ENCODE assay signal across 16 mouse cellular contexts in genomic region chr8:115081302-115082207, GRCm38 (mm10).
DNase-seq lines count a peak whose midpoint lies in the region; ATAC-seq and TF ChIP-seq lines count a peak whose summit lies in the region.
"Had no signal": no experiment of that assay in that cellular context is flagged by ENCODE, and none has a peak within 500 bp of the region (broad histone marks: within the 10 kb centered on the region; RNA-seq: fewer than 3 reads in every experiment).

No protein-coding gene starts in this region.

- no peak overlapping the region for H3K4me3 ChIP-seq in forebrain, embryonic 14.5 days (ENCODE audit: low read depth, low read length)
- H3K4me3 ChIP-seq in forebrain, embryonic 11.5 days (ENCODE audit: low read depth, low read length): no peak overlapping the region
- no peak overlapping the region for H3K4me3 ChIP-seq in lung, postnatal 0 days (ENCODE audit: low read depth, low read length)
- H3K4me3 ChIP-seq: erythroblast, embryonic 14.5 days; limb, embryonic 10.5 days; liver, embryonic 15.5 days; megakaryocyte, embryonic 14.5 days; myocyte had no signal

- H3K4me2 ChIP-seq in forebrain, embryonic 14.5 days (ENCODE audit: low read length): no peak overlapping the region
- H3K4me2 ChIP-seq in forebrain, embryonic 11.5 days (ENCODE audit: low read depth, low read length, severe bottlenecking): no peak overlapping the region
- no peak overlapping the region for H3K4me2 ChIP-seq in lung, postnatal 0 days (replicated peaks; ENCODE audit: low read depth, low read length)
- H3K4me2 ChIP-seq: liver, embryonic 15.5 days had no signal

- no peaks in the 10 kb centered on the region for H3K27me3 ChIP-seq in forebrain, embryonic 14.5 days (replicated peaks; ENCODE audit: control insufficient read depth, insufficient read depth, low read length)
- H3K27me3 ChIP-seq in forebrain, embryonic 11.5 days (ENCODE audit: control insufficient read depth, insufficient read depth, low read length): no peaks in the 10 kb centered on the region
- no peaks in the 10 kb centered on the region for H3K27me3 ChIP-seq in lung, postnatal 0 days (replicated peaks; ENCODE audit: insufficient read depth, low read length)
- H3K27me3 ChIP-seq: liver, embryonic 15.5 days; megakaryocyte, embryonic 14.5 days had no signal

- no peak for TF ChIP-seq CTCF in lung, postnatal 0 days (IDR thresholded peaks at IDR 0.05)

- H3K9ac ChIP-seq in forebrain, embryonic 14.5 days (ENCODE audit: low read length): no peak overlapping the region
- no peak overlapping the region for H3K9ac ChIP-seq in forebrain, embryonic 11.5 days (ENCODE audit: low read length)
- H3K9ac ChIP-seq in lung, postnatal 0 days (replicated peaks; ENCODE audit: low read depth): no peak overlapping the region
- H3K9ac ChIP-seq: liver, embryonic 15.5 days had no signal

- H3K36me3 ChIP-seq in forebrain, embryonic 14.5 days (ENCODE audit: control insufficient read depth, insufficient read depth, low read length): no peaks in the 10 kb centered on the region
- H3K36me3 ChIP-seq in forebrain, embryonic 11.5 days (ENCODE audit: control insufficient read depth, insufficient read depth, low read length): no peaks in the 10 kb centered on the region
- H3K36me3 ChIP-seq in lung, postnatal 0 days (ENCODE audit: insufficient read depth, low read length): no peaks in the 10 kb centered on the region
- H3K36me3 ChIP-seq: G1E; limb, embryonic 10.5 days; liver, embryonic 15.5 days had no signal

- H3K9me3 ChIP-seq in forebrain, embryonic 14.5 days (replicated peaks; ENCODE audit: control insufficient read depth, low read length): no peaks in the 10 kb centered on the region
- H3K9me3 ChIP-seq in forebrain, embryonic 11.5 days (ENCODE audit: control insufficient read depth, low read length): no peaks in the 10 kb centered on the region
- no peaks in the 10 kb centered on the region for H3K9me3 ChIP-seq in lung, postnatal 0 days (ENCODE audit: low read length)
- H3K9me3 ChIP-seq: limb, embryonic 10.5 days; liver, embryonic 15.5 days had no signal

- 61% methylated on average over 7 of the region's 7 CpGs for WGBS in forebrain, embryonic 14.5 days
- 79% methylated on average over 7 of the region's 7 CpGs for WGBS in forebrain, embryonic 11.5 days
- WGBS in lung, postnatal 0 days: 61% methylated on average over 7 of the region's 7 CpGs

- ATAC-seq in forebrain, embryonic 14.5 days: no peak
- ATAC-seq in forebrain, embryonic 11.5 days (replicated peaks; ENCODE audit: low FRiP score): no peak
- no peak for ATAC-seq in lung, postnatal 0 days

- no peaks in the 10 kb centered on the region for H3K4me1 ChIP-seq in forebrain, embryonic 14.5 days (ENCODE audit: control insufficient read depth, insufficient read depth, low read length)
- H3K4me1 ChIP-seq in forebrain, embryonic 11.5 days (replicated peaks; ENCODE audit: control insufficient read depth, insufficient read depth, low read length): no peaks in the 10 kb centered on the region
- no peaks in the 10 kb centered on the region for H3K4me1 ChIP-seq in lung, postnatal 0 days (ENCODE audit: insufficient read depth, low read depth, low read length)
- H3K4me1 ChIP-seq: liver, embryonic 15.5 days; megakaryocyte, embryonic 14.5 days had no signal

- DNase-seq in forebrain, embryonic 14.5 days (ENCODE audit: low spot score): peak; percentile 43
- no peak for DNase-seq in forebrain, embryonic 11.5 days (ENCODE audit: low spot score)
- peak; percentile 5 for DNase-seq in lung, postnatal 10 days
- no peak for DNase-seq in lung, postnatal 0 days (ENCODE audit: low spot score)
- DNase-seq in cerebellum, adult 18-20 months: peak; percentile 14
- DNase-seq in right cerebral cortex, adult 2 months (ENCODE audit: low spot score in 2 of 2): peak; percentile 5 to 6
- DNase-seq in neural tube, embryonic 10.5 days (ENCODE audit: extremely low spot score, low spot score): no peak
- DNase-seq in urinary bladder, postnatal 25 days (ENCODE audit: low spot score): no peak
- DNase-seq: kidney, postnatal 36 days; thymus, postnatal 4 days had no signal

- no peak overlapping the region for H3K27ac ChIP-seq in forebrain, embryonic 14.5 days (ENCODE audit: low read depth, low read length)
- no peak overlapping the region for H3K27ac ChIP-seq in forebrain, embryonic 11.5 days (ENCODE audit: low read depth, low read length)
- H3K27ac ChIP-seq in lung, postnatal 0 days (ENCODE audit: low read length): no peak overlapping the region
- H3K27ac ChIP-seq: limb, embryonic 10.5 days; liver, embryonic 15.5 days had no signal

- no peak for TF ChIP-seq EP300 in lung, postnatal 0 days (IDR thresholded peaks at IDR 0.05)

Comparison
In these comparisons a context has a peak if more than half of its experiments do, and no peak if none do; other contexts are left out.
1. DNase-seq: peak in forebrain, embryonic 14.5 days (single experiment), lung, postnatal 10 days (single experiment), cerebellum, adult 18-20 months (2 of 2) and right cerebral cortex, adult 2 months (2 of 2); none in forebrain, embryonic 11.5 days (single experiment), lung, postnatal 0 days (single experiment), neural tube, embryonic 10.5 days (single experiment) and urinary bladder, postnatal 25 days (single experiment).